Mouse (Mus musculus): ENCODE data around the gene Hebp1.

GRCm38 (mm10) chr6:135150311-135150710 is 47.5 kb downstream of the Hebp1 start:
- TF ChIP-seq CTCF (IDR thresholded peaks at IDR 0.05; ENCODE audit: extremely low read depth, insufficient read depth, insufficient read length, insufficient replicate concordance) (peak; percentile 47; the same call in 1 of the 2 replicates), POLR2A (IDR thresholded peaks at IDR 0.05; ENCODE audit: low read depth, low read length) (no peak)

All from spleen, adult 2 months (tissue).